Mouse (Mus musculus): ENCODE measurements at regions not wholly inside any gene's neighbourhood (a gene's known extent, or its start where the extent isn't known, plus 50 kb on each side); places are given as distances from the start of the nearest gene placed in this dataset.
A peak's percentile ranks its signal among the peaks of the same experiment; 100 is the strongest.

DNA sequence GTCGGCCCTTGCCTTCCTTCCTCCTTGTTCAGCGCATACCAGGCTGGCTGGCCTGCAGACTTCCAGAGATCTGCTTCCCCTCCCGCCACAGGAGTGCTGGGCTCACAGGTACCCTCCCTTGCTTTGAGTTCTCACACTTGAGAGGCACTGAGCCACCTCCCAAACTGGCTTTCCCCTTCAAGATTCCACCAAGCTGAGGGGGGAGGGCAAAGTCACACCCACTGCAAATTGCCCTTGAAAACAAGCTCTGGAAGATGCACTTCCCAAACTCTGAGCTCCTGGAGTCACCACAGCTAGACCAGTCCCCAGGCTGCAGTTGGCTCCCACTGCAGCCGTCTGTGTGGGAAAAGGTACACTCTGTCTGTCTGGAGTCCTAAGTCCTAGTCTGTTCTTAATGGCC is 142.1 kb upstream of the Slc22a12 start:
- no peak for DNase-seq (ENCODE audit: low read depth, low spot score)

DNA sequence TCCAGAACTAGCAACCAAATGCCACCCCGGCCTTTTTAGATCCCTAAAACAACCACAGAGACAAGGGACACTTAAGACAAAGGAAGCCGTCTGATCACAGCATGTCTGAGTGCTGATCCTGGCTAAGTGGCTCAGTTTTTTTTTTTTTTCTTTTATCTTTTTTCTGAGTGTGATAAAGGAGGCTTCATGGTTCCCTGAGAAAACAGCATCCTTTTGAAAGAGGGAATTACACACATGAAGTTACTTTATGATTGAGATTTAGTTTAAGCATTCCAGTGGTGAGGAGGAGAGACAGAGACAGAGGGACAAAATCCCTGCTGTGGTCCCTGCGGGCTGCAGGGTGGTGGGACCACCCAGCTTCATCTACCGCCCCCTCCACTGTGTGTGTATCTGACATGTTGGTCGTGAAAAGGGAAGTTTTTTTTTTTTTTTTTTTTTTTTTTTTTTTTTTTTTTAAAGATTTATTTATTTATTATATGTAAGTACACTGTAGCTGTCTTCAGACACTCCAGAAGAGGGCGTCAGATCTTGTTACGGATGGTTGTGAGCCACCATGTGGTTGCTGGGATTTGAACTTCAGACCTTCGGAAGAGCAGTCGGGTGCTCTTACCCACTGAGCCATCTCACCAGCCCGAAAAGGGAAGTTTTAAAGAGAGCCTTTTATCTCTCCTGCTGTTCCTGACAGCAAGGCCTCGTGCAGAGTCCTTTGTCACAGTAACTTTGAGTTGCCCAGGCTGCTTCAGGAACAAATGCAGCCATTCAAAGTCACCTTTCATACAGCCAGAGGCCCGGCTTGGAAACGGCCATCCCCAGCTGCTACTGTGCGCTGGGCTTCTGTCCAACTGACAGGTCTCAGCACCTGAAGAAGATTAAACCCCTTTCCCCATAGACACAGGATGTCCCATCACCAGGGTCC is 136.8 kb upstream of the Slc22a12 start:
- DNase-seq (ENCODE audit: low read depth, low spot score): no peak

DNA sequence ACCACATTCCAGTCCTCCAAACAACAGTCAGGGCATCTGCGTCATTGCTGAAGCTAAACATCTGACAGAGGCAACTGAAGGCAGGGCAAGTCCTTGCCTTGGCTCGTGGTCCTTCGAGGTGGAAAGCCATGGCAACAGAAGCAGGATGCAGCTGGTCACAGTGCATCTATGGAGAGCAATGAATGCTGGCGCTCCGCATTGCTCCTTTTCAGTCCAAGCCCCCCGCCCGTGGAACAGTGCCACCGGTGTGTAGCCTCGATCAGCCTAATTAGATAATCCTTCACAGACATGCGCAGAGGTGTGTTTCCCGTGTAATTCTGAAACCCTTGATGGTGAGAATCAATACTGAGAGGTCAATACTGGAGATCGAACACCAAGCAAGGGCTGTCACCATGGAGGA is 134.7 kb upstream of the Slc22a12 start:
- DNase-seq (ENCODE audit: low read depth, low spot score): no peak

DNA sequence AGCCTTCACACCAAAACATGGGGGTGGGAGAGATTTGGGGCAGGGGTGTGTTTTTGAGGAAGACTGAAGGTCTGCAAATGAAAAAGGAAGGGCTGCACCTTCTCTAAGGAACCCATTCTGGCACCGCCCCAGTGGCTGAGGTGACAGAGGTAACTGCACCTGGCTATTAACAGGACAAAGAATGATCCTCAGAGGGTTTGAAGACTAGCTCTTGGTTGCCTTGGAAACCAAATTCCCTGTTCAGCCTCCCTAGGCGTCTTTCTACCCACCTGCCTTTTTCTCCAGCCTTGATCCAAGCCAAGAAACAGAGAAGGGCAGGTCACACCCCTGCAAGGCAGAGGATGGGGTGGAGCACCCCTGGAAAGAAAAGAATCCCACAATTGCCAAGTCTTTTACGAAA is 132.8 kb upstream of the Slc22a12 start:
- DNase-seq (ENCODE audit: low read depth, low spot score): no peak

DNA sequence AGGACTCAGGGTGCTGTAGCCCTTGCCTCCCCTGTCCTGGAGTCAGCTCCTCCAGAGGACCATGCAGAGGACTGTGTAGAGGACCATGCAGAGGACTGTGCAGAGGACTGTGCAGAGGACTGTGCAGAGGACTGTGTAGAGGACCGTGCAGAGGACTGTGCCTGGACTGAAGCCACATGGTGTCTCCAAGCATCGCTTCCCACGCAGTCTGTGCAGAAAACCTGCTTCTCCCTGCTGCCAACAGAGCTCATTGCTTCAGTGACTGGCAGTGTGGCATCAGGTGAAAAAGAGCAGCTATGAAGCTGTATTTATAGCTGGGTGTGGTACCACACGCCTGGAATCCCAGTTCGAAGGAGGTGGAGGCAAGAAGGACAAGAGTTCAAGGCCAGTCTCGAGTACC is 128.9 kb upstream of the Slc22a12 start:
- DNase-seq (ENCODE audit: low read depth, low spot score): no peak

DNA sequence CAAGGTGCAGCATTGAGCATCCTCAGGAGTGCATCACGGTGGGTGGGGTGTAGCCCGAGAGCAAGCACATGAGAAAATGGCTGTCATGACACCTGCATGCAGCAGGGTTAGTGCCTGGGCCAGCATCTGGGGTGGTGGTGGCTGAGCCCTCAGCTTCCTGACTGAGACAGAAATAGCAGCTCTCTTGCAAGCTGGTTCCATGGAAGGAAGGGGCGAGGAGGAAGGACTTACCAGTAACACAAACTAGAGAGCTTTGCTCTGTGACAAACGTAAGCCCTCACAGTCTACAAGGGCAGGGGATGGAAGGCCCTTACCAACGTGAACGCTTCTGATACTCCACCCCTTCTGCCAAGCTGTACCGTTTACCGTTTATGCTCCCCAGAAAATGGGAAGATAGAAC is 127.0 kb upstream of the Slc22a12 start:
- no peak for DNase-seq (ENCODE audit: low read depth, low spot score)

DNA sequence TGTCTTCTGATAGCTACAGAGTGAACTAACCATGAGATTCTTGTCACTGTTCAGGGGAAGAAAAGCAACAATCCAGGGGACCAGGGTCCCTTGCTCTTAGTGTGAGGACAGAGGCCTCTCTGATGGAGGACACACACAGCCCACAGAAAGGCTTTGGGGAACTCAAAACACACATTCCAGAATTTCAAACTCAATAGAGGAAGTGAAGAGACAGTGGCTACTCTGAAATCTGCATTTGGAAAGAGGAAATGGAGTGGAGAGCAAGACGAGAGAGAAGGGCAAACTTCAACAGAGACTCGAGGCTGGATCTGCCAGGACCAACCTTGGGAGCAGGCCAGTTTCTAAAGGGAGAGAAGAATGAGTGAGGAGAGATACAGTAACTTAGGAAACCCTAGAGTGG is 125.7 kb upstream of the Slc22a12 start:
- DNase-seq (ENCODE audit: low read depth, low spot score): no peak

DNA sequence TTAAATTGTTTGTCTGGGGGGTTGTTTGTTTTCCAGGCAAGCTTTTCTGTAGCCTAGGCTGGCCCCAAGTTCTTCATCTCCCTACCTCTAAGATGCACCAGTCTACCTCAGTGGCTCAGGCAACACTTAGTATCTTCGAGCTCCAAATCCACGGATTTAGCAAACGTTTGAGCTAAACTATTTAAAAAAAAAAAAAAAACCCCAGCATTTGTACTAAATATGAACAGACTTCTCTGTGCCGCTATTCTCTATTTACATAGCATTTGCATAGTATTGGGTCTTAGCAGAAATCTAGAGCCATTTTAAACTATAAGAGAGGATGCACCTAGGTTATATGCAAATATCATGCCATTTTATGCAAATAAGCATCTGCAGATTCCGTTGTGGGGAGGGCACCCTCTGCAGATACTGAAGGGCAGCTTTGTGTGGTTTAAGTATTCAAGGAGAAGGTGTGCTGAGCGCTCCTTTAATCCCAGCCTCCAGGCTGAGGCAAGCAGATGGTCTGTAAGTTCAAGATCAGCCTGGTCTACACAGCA is 123.4 kb upstream of the Slc22a12 start:
- no peak for DNase-seq (ENCODE audit: low read depth, low spot score)

DNA sequence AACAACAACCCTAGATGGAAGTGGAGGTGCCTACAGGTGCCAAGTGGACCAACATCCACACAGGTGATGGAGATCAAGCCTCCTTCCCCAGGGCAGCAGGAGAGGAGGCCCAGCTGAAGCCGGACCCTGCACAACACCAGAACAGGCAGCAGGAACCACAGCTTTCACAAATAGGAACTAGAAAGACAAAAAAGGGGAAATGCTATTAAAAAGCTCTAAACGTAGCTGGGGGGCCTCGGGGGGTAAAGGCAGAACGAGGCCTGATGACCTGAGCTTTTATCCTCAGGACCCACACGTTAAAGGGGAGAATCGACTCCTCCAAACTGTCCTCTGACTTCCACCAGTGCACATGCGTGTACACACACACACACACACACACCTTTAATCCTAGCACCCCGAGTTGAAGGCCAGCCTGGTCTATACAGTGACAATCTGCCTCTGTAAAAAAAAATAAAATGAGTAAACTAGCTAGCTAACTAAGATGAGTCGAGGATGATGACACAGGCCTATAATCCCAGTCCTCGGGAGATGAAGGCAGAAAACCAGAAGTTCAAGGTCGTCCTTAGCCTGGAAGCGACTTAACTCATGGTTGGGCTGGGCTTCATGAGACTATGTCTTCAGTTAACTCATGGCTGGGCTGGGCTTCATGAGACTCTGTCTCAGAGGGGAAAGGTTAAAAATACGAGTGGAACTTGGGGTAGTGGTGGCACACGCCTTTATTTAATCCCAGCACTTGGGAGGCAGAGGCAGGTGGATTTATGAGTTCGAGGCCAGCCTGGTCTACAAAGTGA is 122.6 kb upstream of the Slc22a12 start:
- DNase-seq (ENCODE audit: low read depth, low spot score): no peak

DNA sequence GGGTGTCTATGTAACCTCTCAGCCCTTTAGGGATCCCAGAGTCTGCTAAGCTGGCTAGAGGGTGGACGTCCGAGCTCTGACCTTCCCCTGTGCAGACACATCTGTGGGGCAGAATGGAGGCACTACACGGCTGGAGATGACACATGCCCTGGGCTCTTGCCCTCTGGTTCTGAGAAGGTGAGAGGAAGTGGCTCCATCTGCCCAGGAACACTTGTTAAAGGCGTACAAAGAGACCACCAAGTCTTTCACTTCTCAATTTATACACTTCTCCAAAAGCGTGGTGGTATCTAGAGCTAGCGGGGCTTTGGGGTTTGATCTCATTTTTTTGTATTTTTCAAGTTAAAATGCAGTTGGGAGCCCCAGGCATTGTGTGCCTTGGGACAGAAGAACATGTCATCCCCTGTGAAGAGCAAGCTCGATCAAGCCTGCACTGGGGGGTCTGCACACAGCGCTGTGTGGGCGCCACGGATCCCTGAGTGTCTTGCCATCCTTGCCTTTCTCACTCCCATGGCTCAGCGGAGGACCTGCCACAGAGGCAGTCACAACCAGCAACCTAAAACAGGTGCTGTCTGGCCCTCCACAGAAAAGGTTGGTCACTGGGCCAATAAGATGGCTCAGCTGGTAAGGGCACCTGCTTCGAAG is 121.6 kb upstream of the Slc22a12 start:
- DNase-seq (ENCODE audit: low read depth, low spot score): no peak

DNA sequence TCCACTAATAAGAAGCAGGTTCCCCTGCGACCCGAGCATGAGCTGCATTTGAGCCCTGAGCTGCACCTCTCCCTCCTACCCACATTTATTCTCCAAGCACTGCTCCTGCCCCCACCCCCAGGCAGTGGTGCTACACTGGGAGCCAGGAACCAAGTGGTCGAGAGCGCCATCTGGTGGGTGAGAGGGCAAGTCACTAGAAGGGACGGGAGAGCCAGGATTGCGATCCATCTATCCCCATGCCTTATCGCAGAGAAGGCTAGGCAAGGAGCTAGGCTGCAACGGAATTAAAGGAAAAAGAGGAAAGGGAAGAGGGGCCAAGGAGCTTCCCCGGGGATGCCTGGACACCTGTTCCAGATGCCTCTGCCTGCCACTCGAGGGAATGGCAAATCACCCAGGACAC is 120.6 kb upstream of the Slc22a12 start:
- peak; percentile 74 for DNase-seq (ENCODE audit: low read depth, low spot score)

DNA sequence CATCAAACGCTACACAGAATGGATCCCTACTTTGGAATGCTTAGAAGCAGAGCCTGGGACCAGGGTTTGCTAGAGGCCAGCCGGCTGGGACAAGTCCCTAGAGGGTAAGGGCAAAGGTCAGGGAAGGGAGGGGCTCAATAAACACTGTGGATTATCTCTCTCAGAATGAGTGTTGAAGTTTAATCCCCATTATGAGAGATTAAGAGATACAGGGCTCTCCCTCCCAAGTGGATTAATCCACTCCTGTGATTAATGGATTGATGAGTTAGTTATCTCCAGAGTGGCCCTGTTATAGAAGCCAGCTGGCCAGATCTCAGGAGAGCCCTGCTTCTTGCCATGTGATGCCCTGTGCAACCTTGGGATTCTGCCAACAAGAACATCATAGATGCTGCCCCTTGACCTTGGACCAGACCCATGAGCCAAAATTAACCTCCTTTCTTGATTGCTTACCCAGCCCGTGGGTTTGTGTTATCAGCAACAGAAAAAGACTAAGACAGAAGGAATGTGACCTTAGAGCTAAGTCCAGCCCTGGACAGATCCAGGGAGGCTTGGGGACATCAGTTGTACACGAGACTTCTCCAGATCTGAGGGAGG is 119.6 kb upstream of the Slc22a12 start:
- no peak for DNase-seq (ENCODE audit: low read depth, low spot score)

DNA sequence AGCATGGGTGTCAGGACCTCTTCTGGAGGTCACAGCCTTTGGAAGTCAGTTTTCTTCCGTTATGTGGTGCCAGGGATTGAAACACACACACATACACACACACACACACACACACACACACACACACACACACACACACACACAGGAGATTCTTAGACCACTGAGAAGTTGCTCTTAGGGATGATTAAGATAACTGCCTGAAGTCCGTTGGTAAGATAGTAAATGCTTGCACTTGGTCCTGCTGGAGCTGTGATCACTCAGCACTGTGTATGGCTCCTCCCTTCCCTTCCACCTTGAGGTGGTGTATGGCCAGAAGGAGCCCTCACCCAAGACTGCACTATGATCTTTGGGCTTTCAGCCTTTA is 118.7 kb upstream of the Slc22a12 start:
- DNase-seq (ENCODE audit: low read depth, low spot score): no peak

DNA sequence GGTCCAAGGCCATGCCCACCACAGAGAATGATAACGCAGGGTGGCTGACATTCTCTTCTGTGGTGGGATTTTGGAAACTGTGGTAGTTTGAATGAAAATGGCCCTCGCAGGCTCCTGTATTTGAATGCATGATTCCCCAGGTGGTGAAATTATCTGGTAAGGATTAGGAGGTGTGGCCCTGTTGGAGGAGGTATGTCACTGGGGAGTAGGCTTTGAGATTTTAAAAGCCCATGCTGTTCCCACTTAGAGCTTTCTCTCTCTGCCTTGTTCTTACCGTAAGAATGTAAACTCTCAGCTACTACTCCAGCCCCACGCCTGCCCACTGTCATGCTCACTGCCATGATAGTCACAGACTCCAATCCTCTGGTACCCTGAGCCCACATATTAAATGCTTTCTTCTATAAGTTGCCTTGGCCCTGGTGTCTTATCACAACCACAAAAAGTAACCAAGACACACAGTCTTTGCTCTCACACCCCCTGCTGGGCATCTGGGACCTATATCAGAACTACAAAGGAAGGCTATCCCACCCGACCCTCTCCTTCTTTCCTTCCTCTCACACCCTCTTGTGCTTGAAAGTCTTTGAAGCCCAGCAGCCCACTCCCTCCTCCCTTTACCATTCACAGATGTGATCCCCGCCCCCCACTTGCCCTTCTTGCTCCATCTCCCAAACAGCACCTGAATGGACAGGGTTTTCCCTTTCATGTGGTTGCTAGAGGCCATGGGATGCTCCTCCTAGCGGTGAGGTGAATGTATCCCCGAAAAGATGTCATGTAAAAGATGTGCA is 118.1 kb upstream of the Slc22a12 start:
- DNase-seq (ENCODE audit: low read depth, low spot score): no peak

DNA sequence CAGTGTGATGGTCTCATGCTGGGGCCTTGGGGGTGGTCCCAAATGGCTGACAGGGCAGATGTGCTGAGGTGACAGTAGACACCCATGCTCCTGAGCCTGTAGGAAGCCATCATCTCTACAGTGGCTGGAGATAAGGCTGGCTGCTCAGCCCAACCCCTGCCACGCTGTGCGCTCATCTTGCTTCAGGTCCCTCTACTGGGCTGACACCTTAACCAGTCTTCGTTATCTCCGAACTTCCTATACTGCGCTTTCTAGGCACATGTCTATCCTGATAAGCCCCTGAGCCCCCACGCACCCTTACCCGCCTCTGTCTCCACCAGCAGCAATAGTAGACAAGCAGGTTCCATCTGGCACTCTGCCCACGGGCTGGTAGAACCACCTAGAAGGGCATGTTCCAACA is 117.3 kb upstream of the Slc22a12 start:
- DNase-seq (ENCODE audit: low read depth, low spot score): no peak

DNA sequence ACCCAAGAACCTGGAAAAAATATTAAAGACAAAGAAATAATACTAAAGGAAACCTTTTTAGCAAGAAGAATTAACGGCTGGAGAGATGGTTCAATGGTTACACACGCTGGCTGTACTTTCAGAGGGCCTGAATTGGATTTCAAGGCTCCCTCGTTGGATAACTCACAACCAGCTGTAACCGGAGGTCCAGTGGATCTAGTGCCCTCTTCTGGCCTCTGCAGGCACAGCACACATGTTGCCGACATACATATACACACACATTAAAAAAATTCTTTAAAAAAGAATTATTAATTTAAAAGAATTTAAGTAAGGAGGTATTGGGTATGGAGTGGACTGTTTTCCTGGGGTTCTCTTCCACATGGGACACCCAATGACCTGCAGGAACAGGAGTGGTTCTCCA is 111.7 kb upstream of the Slc22a12 start:
- DNase-seq (ENCODE audit: low read depth, low spot score): no peak

DNA sequence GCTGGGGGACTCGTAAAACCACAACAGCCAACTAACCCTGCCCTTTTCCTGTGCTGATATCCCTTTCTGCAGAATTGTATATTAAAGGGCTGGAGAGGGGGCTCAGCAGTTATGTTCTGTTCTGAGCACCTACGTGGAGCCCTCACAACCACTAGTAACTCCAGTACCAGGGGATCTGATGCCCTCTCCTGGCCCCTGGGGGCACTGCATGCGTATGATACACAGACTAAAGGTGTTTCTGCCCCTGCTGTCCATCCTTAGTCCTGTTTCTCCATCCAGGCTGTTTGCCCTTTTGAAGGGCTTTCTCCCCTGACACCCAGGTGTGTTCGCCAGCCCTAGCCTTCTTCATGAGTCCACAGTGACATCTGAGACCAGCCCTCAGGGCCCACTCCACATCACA is 109.9 kb upstream of the Slc22a12 start:
- DNase-seq (ENCODE audit: low read depth, low spot score): no peak

DNA sequence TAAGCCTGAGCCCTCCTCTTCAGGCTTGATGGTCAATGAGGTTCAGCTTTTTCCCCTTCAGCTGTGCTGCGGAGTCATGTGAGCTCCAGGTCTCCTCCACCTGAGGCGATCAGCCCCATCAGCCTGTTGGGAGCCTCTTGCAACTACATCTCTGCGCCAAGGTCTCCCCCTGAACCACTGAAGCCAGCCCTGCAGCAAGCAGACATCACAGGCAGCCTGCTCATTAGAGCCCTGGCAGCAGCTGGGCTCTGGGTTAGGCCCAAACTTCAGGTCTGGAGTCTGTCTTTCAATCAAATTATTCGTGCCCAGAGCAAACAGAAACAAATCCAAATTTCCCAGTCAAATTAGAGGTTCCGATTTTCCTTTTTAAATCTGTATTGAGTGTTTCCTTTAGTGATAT is 108.4 kb upstream of the Slc22a12 start:
- no peak for DNase-seq (ENCODE audit: low read depth, low spot score)

DNA sequence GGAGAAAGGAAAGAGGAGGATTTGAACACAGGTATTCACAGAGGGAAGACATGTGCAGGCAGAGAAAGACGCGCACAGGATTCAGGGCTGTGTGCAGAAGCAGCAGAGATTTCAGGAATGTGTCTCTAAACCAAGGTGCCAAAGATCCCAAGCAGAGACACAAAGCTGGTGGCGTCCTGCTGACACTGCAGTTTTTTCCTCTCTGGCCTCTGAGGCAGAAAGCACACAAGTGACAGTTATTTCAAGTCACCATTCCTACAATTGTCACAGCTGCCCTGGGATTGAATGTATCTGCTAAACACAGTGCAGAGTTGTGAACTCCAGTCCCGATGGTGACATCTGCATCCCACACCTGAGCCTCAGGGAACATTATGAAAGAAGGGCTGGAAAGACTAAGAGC is 107.1 kb upstream of the Slc22a12 start:
- DNase-seq (ENCODE audit: low read depth, low spot score): no peak

DNA sequence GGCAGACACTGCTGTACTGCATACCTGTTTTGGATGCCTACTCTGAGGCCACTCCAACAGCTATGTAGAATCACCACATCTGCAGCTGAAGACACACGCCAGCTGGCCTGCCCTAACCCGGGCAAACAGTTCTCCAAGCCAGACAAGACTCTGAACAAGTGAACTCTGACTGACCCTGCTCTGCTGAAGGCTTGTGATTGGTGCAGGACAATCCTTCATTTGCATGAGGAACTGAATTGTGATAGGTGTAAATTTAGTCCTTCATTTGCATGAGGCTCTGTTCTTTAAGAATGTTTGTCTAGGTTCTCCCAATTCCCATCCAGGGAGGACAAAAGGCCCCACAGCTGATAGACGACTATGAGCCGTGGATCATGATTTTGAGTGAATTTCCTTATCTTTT is 104.9 kb upstream of the Slc22a12 start:
- no peak for DNase-seq (ENCODE audit: low read depth, low spot score)

DNA sequence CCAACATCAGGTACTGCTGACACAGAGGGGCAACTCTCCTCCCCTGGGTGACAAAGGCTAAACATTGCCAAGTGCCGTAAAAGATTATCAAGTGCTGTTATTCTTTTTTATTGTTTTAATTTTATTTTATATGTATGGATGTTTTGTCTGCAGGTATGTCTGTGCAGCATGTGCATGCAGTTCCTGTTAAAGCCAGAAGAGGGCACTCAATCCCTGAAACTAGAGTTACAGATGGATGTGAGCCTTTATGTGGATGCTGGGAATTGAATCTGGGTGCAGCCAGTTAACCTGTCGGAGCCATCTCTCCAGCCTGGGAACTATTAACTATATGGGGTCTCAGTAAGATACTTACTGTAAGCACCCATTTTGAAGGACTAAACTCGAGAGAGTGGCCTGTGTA is 104.4 kb upstream of the Slc22a12 start:
- no peak for DNase-seq (ENCODE audit: low read depth, low spot score)

Measured in embryo, embryonic 11.5 days (tissue).